Mouse (Mus musculus) adrenal gland, postnatal 14 days (tissue): ENCODE data around the gene Swsap1. TPM values are rescaled to one million over a fixed set of nuclear protein-coding genes. Genes with fewer than 3 reads are reported as not detected.

Experiments
- DNase-seq: peaks from one replicate; pipeline ENCODE4 v3.0.0; 2021; ENCODE audit warnings: mixed read lengths
- long read RNA-seq, 2 experiments: library from polyadenylated mRNA; stranded (forward); transcript quantifications; one replicate each; pipeline ENCODE4 v2.0.0; 2021
- total RNA-seq: library from RNA; stranded (reverse); gene quantifications from 2 replicates; pipeline ENCODE4 v1.2.3, GENCODE M21; 2021

Gene Swsap1
- total RNA-seq, result 13.1 and 13.7 TPM in 2 replicates
- long read RNA-seq, experiment 1, transcript Swsap1-201 (2 exons, 1,838 nt), result major isoform, 23 of 26 reads
- long read RNA-seq, experiment 1, partial matches to known transcripts, result 2 of 26 reads
- long read RNA-seq, experiment 1, other reads (novel, unspliced or antisense), result 1 of 26 reads
- long read RNA-seq, experiment 2, transcript Swsap1-201 (2 exons, 1,838 nt), result major isoform, 13 of 16 reads
- long read RNA-seq, experiment 2, partial matches to known transcripts, result 3 of 16 reads
- long read RNA-seq, experiment 2, other reads (novel, unspliced or antisense), result 0 of 16 reads

DNA sequence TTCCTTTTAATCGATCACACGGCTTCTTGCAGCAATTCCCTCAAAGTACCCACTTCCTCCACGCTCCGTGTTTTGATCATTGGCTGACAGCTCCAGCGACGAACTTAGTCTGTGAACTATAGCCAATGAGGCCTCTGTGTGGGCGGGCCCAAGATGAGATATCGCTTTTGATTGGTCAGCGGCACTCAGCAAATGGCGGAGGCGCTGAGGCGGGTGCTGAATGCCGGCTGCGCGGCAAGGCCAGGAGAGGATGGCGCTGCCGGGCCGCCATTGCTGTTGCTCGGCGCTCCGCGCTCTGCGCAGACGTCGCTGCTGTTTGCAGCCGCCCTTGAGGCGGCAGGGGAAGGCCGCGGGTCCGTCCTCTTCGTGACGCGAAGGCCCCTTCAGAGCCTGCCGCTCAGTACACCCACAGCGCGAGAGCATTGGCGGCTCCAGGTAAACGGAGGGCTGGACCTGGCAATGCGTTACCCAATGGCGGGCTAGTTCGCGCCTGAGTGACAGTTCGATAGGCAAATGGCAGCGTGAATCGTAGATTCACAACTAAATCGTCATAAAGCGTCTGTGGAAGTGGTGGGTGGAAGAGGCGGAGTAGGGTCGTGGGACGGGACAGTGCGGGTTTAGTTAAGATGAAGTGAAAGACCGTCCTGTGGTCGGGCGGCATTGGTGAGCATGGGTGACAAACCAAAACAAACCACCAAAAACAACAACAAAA is at the start of gene Swsap1:
Gene Swsap1 (plus strand): TSS at position 186 of the 712 bp plus-strand sequence.
- DNase-seq, result peak; percentile 97

DNA sequence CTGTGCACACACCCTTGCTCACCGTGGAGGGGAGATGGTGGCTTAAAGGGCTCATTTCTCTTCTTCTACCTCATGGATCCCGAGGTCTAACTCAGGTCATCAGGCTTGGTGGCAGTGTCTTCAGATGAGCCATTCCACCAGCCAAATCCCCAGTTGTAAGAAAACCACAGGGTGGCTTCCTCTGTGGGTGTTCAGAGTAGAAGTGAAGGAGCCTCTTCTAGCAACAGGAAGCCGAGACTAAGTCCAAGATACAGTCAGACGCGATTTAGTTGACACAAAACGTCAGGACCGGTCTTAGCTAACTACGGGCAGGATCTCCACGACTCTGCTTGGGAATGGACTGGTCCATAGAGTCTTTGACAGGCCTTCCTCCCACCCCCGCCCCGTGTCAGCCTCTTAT is 47.3 kb upstream of the Swsap1 start:
- DNase-seq, result no peak

DNA sequence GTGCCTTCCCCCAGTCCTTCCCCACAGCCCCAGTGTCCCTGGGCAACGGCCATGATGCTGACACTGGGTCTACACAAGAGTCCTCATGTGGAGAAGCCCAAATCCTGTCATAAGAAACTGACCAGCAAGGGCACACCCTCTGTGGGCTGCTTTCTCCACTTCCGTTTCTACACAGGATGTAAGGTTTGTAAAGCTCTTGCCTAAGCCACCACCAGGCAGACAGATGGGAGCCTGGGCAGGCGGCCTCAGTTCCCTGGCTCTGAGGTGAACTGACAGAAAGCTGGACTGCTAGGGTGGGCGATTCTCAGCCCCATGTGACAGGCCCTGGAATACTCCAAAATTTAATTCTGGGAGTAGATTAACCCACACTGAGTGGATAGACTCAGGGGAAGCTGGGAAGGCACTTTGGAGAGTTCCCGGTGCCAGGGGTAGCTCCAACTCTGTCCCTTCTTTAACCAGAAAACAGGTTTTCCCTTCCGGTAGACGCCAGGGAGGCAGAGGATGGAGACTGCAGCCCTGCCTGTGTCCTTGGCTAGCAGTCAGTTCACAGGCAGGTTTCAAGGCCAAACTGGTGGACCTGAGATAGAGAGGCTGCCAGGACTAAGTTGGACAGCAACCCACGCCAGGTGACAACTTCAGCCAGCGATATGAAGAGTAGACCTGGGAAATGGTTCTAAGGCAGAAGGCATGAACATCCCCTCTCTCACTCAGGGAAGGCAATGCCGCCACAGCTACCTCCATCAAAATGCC is 45.9 kb upstream of the Swsap1 start:
- DNase-seq, result no peak

DNA sequence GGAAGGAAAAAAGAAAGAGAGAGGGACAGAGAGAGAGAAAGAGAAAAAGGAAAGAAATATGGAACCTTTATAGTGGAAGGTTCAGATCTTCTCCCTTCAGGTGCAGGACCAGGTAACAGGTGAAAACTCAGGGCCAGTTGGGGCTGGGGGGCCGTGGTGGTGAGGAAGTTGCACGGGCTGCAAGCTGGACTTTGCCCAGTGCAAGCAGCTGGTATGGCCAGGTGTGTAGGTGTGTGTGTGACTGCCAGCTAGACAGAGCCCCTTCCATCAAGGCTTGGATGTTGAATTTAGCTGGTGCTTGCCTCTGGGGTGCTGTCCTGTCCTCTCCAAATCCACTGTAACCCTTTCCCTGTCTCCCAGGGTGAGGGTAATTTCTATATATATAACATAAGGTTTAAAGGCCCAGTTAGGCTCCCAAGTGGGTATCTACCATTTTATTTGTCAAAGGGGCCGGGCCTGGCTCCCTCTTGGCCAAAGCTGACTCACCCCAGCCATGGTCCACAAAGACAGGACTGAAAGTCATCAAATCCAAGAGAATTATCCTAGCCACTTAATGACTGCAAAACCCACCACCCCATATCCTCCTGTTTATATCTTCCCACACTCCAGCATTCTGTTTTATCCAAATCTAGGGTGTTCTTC is 38.6 kb upstream of the Swsap1 start:
- DNase-seq, result no peak

DNA sequence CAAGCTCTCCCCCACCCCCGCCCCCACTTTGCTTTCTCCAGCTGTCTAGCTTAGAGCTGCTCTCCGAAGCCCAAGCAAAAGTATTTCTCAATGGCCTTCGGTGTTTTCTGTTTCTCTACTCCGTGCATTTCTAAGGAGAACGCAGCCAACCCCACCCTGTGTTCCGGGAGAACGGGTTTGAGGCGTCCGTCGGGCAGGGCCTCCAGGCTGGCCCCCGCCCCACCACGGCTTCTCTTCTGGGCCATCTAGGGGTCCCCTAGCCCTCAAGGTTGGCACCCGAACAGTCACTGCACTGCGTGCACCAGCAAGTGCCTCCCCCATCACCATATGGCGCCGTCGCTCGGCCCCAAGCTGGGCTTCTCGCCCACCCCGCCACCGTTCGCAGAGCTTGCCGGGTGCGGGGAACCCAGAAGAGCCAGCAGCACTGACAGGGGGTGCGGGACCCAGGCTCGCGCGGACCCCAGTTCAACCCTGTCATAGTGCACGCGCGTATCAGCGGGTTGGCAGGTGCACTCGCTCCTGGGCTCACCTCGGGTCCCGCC is 38.0 kb upstream of the Swsap1 start:
- DNase-seq, result no peak

DNA sequence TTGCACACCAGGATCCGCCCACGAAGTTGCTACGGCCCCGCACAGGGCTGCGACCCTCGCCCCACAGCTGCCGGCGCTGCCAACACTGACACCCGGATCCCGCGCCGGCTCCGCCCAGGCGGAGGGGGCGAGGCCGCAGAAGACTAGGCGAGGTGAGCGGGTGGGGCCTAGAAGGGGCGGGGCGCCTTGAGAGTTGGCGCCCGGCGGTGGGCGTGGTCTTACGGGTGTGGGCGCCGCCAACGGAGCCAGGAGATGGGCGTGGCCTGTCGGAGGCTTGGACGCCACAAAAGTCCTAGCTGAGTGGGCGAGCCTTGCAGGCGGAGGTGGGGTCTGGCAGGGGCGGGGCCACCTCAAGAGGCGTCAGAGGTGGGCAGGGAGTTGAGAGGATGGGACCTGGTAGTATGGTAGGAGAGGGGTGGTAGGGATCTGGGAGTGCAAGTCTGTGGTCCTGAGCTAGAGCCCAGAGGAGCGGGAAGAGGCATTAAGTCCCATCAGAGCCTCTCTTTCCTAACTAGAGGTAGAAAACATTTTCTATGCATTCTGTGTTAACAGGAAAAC is 37.4 kb upstream of the Swsap1 start, which contains the start of gene Rab3d:
Gene Rab3d (minus strand): TSS at position 158 of the 558 bp plus-strand sequence.
- DNase-seq, result peak; percentile 98

DNA sequence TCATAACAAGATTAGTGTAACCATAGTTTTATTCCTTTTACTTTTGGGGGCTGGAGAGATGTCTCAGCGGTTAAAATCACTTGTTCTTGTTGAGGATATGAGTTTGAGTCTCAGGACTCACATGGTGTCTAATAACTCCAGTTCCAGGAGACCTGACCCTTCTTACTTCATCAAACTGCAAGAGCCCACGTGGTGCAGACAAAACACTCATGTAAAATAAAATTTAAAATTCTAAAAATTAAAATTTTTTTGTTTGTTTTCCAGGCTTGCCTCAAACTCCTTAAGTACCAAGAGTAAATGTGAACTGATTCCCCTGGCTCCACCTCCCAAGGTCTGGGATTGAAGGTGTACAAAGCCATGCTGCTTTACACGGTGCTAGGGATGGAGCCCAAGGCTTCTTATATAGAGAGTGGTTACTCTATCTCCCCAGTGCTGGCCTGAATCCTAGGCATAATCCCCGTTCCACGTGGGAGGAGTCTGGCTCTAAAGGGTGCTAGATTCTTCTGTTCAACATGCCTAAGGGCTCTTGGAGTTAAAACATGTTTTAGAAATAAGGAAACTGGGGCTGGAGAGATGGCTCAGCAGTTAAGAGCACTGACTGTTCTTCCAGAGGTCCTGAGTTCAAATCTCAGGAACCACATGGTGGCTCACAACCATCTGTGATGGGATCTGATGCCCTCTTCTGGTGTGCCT is 36.7 kb upstream of the Swsap1 start:
- DNase-seq, result no peak

DNA sequence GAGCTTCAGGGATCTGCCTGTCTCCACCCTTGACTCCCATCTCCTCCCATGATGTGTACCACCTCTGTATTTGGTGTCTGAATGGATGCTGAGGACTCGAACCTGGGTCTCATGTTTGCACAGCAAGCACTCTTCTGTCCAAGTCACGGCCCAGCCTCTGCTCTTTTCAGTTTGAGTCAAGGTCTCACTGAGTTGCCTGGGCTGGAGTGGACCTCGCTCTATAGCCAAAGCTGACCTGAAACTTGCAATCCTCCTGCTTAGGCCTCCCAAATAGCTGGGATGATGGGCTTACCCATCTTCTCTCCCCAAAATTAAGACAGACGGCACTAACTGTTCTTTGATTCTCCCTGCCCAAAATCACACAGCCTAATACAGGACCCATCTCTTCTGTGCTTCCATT is 32.5 kb upstream of the Swsap1 start:
- DNase-seq, result no peak

DNA sequence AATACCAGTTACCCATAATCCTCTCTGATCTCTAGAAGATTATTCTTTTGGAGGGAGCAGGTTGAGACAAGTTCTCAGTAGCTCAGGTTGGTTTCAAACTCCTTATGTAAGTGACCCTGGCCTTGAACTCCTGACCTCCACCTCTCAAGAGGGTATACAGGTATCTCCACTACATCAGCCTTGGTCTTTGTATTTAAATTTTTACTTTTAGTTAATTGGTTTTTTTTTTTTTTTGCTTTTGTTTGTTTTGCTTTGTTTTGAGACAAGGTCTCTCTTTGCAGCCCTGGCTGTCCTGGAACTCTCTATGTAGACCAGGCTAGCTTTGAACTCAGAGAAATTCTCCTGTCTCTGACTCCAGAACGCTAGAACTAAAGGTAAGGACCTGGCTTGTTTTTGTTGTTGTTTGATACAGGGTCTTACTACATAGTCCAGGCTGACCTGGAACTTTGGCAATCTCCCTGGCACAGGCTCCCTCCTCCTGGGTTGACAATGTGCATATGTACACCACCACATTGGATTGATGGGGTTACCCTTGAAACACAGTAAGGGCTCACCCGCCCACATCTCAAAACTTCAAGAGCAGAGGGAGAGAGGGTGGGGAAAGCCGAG is 32.0 kb upstream of the Swsap1 start:
- DNase-seq, result no peak

DNA sequence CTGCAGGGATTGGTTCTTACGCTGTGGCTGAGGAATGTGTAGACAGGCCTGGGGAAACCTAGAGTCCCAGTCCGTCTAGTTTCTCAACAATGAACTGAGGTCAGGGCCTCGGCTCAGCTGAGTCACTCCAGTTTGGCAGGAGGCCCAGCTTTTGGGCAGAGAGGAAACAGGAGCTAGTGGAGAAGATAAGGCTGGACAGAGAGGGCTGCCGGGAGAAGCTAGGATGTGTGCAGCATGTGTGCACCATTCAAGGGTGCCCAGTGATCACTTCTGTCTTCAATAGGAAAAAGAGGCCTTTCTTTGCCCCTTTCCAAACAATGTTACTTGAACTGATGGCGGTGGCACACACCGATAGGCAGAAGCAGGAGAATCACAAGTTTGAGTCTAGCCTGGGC is 31.5 kb upstream of the Swsap1 start:
- DNase-seq, result peak; percentile 97

DNA sequence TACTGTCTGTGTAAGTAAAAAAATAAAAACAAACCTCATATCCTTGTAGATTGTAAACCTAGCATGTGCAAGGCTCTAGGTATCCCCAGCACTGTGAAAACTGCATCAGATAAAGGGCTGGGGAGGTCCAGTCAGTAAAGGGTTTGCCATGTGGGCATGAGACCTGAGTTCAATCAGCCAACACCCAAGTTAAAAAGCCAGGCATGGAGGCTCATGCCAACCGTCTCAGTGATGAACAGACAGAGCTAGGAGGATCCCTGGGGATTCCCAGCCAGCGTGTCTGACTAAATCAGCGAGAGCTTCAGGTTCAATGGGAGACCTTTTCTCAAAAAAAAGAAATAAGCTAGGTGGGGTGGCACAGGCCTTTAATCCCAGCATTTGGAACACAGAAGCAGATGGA is 30.5 kb upstream of the Swsap1 start:
- no peak for DNase-seq

DNA sequence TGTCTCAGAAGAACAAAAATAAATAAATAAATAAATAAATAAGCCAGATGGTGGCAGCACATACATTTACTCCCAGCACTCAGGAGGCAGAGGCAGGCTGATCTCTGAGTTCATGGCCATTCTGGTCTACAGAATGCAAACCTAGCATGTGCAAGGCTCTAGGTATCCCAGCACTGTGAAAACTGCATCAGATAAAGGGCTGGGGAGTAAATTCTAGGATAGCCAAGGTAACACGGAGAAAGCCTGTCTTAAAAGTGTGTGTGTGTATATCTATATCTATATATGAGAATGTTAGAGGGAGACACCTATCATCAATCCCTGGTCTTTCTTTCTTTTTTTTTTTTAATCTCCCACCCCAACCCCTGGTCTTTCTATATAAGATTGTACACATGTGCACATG is 30.0 kb upstream of the Swsap1 start:
- no peak for DNase-seq

DNA sequence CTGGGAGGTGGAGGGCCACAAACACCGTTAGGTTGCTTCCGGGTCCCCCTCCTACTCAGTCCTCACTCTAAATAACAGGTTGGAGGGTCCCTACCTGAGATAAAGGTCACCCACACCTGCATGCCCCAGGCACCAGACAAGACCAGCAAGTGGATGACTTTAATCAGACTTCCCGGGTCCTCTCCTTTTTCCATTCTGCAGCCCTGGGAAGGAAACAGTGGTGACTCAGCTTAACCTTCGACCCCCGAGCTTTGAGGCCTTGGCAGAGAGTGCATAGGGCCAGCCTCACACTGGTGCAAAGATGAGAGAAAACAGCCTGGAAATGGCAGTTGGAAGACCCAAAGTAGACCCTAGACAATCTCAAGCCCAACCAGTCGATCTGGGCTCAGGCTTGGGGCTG is 29.4 kb upstream of the Swsap1 start:
- DNase-seq, result peak; percentile 74

DNA sequence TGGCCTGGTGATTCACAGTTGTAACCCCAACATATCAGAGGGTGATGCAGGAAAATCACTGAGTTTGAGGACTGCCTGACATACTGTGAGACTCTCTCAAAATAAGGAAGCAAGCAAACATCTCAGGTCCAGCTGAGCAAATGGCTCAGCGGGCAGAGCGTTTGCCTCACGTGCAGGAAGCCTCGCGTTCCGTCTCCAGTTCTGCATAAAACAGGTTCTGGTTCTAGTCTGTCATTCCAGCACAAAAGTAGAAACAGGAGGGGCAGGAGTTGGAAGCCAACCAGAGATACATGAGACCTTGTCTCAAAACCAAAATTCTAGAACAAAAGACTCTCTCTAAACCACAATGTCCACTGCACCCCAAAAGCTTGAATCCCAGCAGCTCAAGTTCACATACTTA is 28.8 kb upstream of the Swsap1 start:
- no peak for DNase-seq

DNA sequence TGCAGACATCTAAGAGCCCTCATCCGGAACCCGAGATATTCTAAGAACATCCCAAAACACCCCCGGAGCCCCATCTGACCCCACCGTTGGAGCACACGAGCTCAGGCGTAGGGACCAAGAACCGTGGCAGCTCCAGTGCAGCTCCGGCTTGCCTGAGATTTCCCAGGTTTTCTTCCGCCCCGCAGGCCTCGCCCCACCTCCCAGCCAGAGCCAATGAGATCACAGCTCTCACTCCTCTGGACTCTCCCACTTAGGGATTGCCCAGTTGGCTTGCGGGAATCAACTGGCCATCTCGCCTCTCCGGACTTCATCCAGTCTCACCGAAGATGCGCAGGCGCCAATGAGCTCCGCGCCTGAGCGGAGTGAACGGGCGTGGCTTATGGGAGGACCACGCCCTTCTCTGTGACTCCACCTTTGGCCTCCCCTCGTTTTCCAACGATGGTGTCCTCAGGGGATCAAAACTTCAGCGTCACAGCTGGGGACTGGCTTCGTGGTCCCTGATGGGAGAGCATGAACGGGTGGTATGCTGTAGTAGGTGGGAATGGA is 28.3 kb upstream of the Swsap1 start, which contains the start of the genes Ccdc159 and Tmem205:
Gene Ccdc159 (plus strand): TSS at position 264 of the 546 bp plus-strand sequence.
Gene Tmem205 (minus strand): TSS at position 349 of the 546 bp plus-strand sequence.
- peak; percentile 96 for DNase-seq

DNA sequence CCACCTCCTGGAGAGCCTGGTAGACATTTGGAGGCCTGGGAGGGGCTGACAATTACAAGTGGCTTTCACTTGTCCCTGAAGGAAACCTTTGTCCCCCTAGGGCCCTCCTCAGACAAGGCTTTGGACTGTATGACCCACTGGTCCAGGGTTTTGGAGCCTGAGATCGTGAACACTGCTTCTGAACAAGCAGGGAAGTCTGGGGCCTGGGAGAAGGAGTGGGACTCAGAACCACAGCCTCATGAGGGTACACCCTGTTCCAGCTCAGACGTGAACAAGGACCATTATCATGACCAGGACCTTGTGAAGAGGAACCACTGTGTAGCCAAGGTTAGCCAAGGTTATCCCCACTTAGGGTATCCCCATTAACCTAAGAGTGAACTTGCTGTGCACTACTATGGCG is 26.3 kb upstream of the Swsap1 start:
- DNase-seq, result no peak

DNA sequence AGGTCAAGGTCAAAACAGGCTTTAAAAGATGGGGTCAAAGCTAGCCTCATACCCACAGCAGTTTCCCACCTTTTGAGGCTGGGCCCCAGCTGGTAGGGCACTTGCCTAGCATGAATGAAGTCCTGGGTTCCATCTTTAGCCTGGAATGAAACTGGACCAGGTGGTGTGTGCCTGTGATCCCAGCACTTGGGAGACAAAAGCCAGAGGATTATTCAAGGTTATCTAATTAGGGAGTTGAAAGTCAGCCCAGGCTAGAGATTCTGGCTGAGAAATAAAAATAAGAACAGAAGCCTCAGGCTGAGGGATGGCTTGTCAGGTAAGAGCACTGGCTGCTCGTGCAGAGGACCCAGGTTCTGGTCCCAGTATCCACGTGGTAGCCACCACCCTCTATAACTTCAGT is 23.5 kb upstream of the Swsap1 start:
- no peak for DNase-seq

DNA sequence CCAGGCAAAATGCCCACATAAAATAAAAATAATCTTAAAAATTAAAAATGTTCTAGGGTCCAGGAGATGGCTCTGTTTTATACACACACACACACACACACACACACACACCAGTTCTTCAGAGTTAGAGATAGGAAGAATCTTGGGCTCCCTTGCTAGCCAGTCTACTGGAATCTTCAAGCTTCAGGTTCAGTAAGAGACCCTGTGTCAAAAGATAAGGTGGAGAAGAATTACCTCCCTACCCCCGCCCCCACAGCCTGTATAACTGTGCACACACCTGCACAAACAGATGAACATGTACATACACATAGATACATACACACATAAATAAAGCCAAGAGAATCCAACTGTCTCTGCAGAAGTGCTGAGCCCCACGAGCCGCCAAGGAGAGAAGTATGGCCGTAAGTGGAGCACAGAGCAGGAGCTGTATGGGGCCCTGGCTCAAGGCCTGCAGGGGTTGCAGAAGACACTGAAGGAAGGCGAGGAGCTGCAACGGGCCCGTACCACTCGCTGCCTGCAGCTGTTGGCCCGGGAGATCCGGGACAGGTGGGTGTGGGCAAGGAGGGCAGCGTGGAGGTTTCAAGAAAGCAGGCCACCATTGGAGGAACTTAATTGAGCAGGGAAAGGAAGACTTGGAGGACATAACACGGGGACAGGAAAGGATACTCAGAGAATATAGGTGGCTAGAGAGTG is 23.0 kb upstream of the Swsap1 start:
- no peak for DNase-seq

DNA sequence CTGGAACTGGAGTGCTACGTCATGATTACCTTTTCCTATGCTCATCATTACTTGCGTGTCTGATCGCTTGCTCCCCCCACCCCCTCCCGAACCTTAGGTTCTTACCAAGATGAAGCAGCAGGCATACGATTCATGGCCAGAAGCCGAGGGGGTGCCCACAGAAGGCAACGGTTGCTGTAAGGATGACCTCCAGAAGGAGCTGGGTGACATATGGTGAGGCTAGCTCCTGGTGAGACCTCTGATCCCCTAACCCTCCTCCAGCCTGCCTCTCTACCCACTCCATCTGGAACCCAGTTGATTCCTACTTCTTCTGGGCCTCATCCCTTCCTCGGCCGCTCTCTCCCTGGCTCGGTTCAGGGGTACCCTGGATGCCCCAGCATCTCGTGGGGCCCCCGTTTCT is 21.5 kb upstream of the Swsap1 start:
- no peak for DNase-seq
